Mouse (Mus musculus) embryonic facial prominence, embryonic 14.5 days (tissue): ENCODE measurements at regions not wholly inside any gene's neighbourhood (a gene's known extent, or its start where the extent isn't known, plus 50 kb on each side); places are given as distances from the start of the nearest gene placed in this dataset.
A peak's percentile ranks its signal among the peaks of the same experiment; 100 is the strongest.

Experiments
- ATAC-seq: fragments of 200-750 bp; cut with Nextera tagmentation; 2 replicates; pipeline ENCODE4 v1.8.0; 2017; ENCODE audit warnings: low read depth, moderate number of reproducible peaks, moderate TSS enrichment
- DNase-seq: peaks from one replicate; pipeline ENCODE4 v3.0.0-alpha.2; 2015; ENCODE audit warnings: low spot score
- H3K27ac ChIP-seq: fragments of 300-500 bp; sonication (generic); replicated peaks from 2 replicates; pipeline ENCODE4 v1.5.1; 2014; ENCODE audit warnings: low read depth, mild to moderate bottlenecking, low read length, moderate library complexity
- H3K27me3 ChIP-seq: fragments of 300-500 bp; sonication (generic); replicated peaks from 2 replicates; pipeline ENCODE4 v1.6.1; 2014; ENCODE audit warnings: low read length; ENCODE audit not compliant: control insufficient read depth, insufficient read depth
- H3K36me3 ChIP-seq: fragments of 300-500 bp; sonication (generic); 2 replicates; pipeline ENCODE4 v1.6.1; 2014; ENCODE audit warnings: low read length, mixed read lengths; ENCODE audit not compliant: control insufficient read depth, insufficient read depth
- H3K4me1 ChIP-seq: fragments of 300-500 bp; sonication (generic); 2 replicates; pipeline ENCODE4 v1.6.1; 2014; ENCODE audit warnings: antibody characterized with exemption, low read length; ENCODE audit not compliant: control insufficient read depth, insufficient read depth
- H3K4me2 ChIP-seq: fragments of 300-500 bp; sonication (generic); 2 replicates; pipeline ENCODE4 v1.6.1; 2014; ENCODE audit warnings: low read depth, mild to moderate bottlenecking, low read length, moderate library complexity, mixed read lengths
- H3K4me3 ChIP-seq: fragments of 300-500 bp; sonication (generic); 2 replicates; pipeline ENCODE4 v1.5.1; 2014; ENCODE audit warnings: low read depth, mild to moderate bottlenecking, low read length
- H3K9ac ChIP-seq: fragments of 300-500 bp; sonication (generic); 2 replicates; pipeline ENCODE4 v1.6.1; 2014; ENCODE audit warnings: low read depth, mild to moderate bottlenecking, low read length, moderate library complexity, mixed read lengths
- H3K9me3 ChIP-seq: fragments of 300-500 bp; sonication (generic); 2 replicates; pipeline ENCODE4 v1.6.1; 2016; ENCODE audit warnings: low read length; ENCODE audit not compliant: control insufficient read depth
- WGBS: fragments of 180-500 bp; shearing (Covaris S2); extraction: QIAGEN DNeasy Blood & Tissue Kit; methylation state at CpG from one replicate; pipeline ENCODE4 v1.1.7; 2014; 5-methylcytosine and 5-hydroxymethylcytosine counted together

DNA sequence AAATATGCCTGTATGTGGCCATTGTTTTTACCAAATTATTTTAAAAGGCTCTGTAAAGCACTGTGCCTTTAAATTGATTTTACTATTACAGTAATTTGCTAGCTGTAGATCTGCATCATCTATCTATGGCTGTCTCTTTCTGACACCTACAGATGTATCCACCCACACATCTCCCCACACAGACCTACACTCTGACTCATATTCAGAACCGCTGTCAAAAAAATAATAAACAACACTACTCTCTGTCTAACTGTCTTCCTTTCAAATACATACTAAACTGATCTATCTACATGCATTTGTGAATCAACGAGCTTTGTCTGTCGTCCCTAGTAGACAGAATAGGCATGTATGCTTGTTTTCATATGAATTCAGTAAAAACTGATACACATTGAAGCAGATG is 130.6 kb upstream of the Gls start:
- Histone ChIP-seq H3K4me2 (no peak overlapping the region), H3K36me3 (no peaks in the 10 kb centered on the region), H3K9ac (no peak overlapping the region), H3K4me3 (no peak overlapping the region), H3K27ac (no peak overlapping the region), H3K27me3 (no peaks in the 10 kb centered on the region), H3K4me1 (no peaks in the 10 kb centered on the region), H3K9me3 (no peaks in the 10 kb centered on the region)
- no peak for DNase-seq
- WGBS = 80% methylated on average over 3 of the region's 3 CpGs
- ATAC-seq = no peak

GRCm38 (mm10) chr1:52362976-52363375 is 129.9 kb upstream of the Gls start:
- Histone ChIP-seq H3K9ac (no peak overlapping the region), H3K9me3 (no peaks in the 10 kb centered on the region), H3K4me3 (no peak overlapping the region), H3K36me3 (no peaks in the 10 kb centered on the region), H3K4me2 (no peak overlapping the region), H3K27ac (no peak overlapping the region), H3K4me1 (no peaks in the 10 kb centered on the region), H3K27me3 (no peaks in the 10 kb centered on the region)
- DNase-seq (no peak), ATAC-seq (no peak)

DNA sequence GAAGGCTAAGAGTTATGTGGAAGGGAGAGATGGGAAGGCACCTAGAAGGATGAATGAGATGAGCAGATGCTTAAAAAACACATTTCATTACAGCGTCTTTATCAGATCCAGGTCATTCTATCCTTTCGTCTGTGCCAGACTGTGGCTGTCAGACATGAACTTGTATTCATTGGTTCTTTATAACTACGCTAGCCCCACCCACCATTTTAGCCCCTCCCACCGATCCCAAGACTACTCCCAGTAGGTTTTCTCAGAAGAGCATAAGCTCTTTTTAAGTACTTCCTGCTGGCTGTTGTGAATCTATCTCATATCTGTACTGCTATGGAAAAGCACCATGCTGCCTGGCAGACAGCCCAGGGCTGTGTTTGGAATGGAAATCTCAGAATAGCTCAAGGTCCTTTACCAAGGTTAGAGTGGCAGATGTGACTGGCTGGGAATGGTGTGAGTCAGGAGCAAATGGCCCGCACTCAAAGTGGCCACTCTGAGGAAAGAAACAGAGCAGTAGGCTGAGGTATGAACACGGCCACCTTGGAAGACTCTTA is 121.1 kb upstream of the Gls start:
- H3K36me3 ChIP-seq = no peaks in the 10 kb centered on the region
- WGBS = 86% methylated on average over 6 of the region's 6 CpGs
- DNase-seq (peak; percentile 19), ATAC-seq (no peak)
- H3K27ac ChIP-seq = no peak overlapping the region
- H3K4me2 ChIP-seq = no peak overlapping the region
- H3K9ac ChIP-seq = no peak overlapping the region
- H3K27me3 ChIP-seq = no peaks in the 10 kb centered on the region
- no peaks in the 10 kb centered on the region for H3K9me3 ChIP-seq
- H3K4me1 ChIP-seq = no peaks in the 10 kb centered on the region
- no peak overlapping the region for H3K4me3 ChIP-seq

DNA sequence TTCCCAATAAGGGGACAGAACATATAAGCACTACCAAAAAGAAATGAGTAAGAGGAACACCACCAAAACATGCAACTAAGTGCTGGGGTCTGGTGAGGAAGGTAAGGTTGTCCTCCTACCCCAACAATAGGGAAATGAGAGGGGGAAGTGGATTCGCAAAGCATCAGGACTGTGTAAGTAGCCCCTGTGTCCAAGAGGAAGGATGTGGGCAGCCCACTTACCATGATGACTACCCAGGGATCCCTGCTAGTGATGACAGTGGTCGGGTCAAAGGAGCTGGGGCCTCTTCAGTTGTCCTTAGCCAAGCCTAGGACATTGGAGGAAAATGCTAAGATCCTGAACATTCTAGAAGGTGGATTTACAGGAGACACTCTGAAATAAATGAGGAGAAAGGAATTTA is 109.1 kb upstream of the Gls start:
- DNase-seq (no peak), ATAC-seq (no peak)
- Histone ChIP-seq H3K36me3 (no peaks in the 10 kb centered on the region), H3K9me3 (no peaks in the 10 kb centered on the region), H3K4me2 (no peak overlapping the region), H3K27me3 (no peaks in the 10 kb centered on the region), H3K4me3 (no peak overlapping the region), H3K9ac (no peak overlapping the region), H3K27ac (no peak overlapping the region), H3K4me1 (no peaks in the 10 kb centered on the region)
- WGBS = 70% methylated on average over 2 of the region's 2 CpGs

GRCm38 (mm10) chr1:52338704-52339103 is 105.7 kb upstream of the Gls start:
- H3K4me3 ChIP-seq = no peak overlapping the region
- no peak overlapping the region for H3K9ac ChIP-seq
- H3K27ac ChIP-seq = no peak overlapping the region
- H3K27me3 ChIP-seq = no peaks in the 10 kb centered on the region
- no peaks in the 10 kb centered on the region for H3K36me3 ChIP-seq
- ATAC-seq (no peak), DNase-seq (no peak)
- whole genome bisulfite sequencing = 72% methylated on average over 3 of the region's 3 CpGs
- no peak overlapping the region for H3K4me2 ChIP-seq
- H3K9me3 ChIP-seq = no peaks in the 10 kb centered on the region
- H3K4me1 ChIP-seq = no peaks in the 10 kb centered on the region

DNA sequence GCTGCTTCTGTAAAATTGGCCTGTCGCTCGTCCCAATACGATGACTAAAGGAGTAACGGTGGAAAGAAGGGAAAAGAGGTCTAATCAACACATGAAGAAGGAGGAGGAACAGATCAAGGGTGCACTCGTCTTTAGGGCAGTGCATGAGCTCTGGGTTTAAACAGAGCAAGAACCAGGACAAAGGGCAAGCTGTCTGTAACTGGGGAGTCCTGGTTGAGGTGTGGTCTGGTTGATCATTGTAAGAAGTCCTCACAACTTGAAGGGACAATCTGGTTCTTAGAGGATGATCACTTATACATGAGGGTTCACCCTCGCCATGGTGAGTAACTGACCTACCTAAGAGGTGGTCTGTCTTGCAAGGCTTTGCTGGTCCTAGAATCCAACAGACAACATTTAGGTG is 105.2 kb upstream of the Gls start:
- Histone ChIP-seq H3K4me3 (no peak overlapping the region), H3K27me3 (no peaks in the 10 kb centered on the region), H3K4me1 (no peaks in the 10 kb centered on the region), H3K27ac (no peak overlapping the region), H3K36me3 (no peaks in the 10 kb centered on the region), H3K9ac (no peak overlapping the region), H3K9me3 (no peaks in the 10 kb centered on the region), H3K4me2 (no peak overlapping the region)
- ATAC-seq (no peak), DNase-seq (no peak)
- WGBS = 73% methylated on average over 6 of the region's 6 CpGs

GRCm38 (mm10) chr1:52336696-52337095 is 103.7 kb upstream of the Gls start:
- DNase-seq = no peak
- ATAC-seq = no peak
- Histone ChIP-seq H3K4me1 (no peaks in the 10 kb centered on the region), H3K27ac (no peak overlapping the region), H3K9ac (no peak overlapping the region), H3K4me2 (no peak overlapping the region), H3K36me3 (no peaks in the 10 kb centered on the region), H3K9me3 (no peaks in the 10 kb centered on the region), H3K27me3 (no peaks in the 10 kb centered on the region), H3K4me3 (no peak overlapping the region)
- 87% methylated on average over 3 of the region's 3 CpGs for WGBS

GRCm38 (mm10) chr1:52332013-52332412 is 99.0 kb upstream of the Gls start:
- Histone ChIP-seq H3K9ac (no peak overlapping the region), H3K9me3 (no peaks in the 10 kb centered on the region), H3K27me3 (no peaks in the 10 kb centered on the region), H3K4me2 (peak overlapping the region; percentile 15; the same call in 1 of the 2 replicates), H3K4me1 (no peaks in the 10 kb centered on the region), H3K36me3 (no peaks in the 10 kb centered on the region), H3K4me3 (no peak overlapping the region), H3K27ac (no peak overlapping the region)
- ATAC-seq (no peak), DNase-seq (peak; percentile 7)
- 46% methylated on average over 12 of the region's 12 CpGs for WGBS

DNA sequence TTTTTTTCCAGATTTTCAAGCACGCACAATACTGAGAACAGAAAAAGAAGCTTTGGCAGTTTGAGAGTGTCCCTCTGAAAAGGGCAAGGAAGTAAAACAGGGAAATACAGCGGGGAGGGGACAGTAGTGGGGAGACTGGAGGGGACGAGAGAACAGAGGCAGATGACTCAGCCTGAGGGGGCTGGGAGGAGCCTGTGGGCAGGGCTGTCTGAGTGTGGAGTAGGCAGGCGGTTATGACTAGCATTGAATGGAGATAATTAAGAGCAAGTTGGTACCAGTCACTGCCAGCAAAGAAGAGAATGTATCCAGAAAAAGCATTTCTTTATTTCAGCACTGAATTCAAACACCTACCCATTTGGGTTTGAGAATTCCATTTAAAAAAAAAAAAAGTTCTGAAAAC is 98.4 kb upstream of the Gls start:
- no peak overlapping the region for H3K9ac ChIP-seq
- no peaks in the 10 kb centered on the region for H3K27me3 ChIP-seq
- peak; percentile 59 for DNase-seq
- no peaks in the 10 kb centered on the region for H3K36me3 ChIP-seq
- no peaks in the 10 kb centered on the region for H3K4me1 ChIP-seq
- H3K4me3 ChIP-seq = no peak overlapping the region
- 36% methylated on average over 4 of the region's 4 CpGs for WGBS
- no peak overlapping the region for H3K27ac ChIP-seq
- ATAC-seq = peak; percentile 77; the same call in 1 of the 2 replicates
- H3K9me3 ChIP-seq = no peaks in the 10 kb centered on the region
- no peak overlapping the region for H3K4me2 ChIP-seq
